Mouse (Mus musculus) leukemia stem cell, adult 10-12 weeks (primary cell): ENCODE measurements around the gene Olfr1317. TPM values are rescaled to one million over a fixed set of nuclear protein-coding genes. Genes with fewer than 3 reads are reported as not detected.

Source experiments
- polyA plus RNA-seq: library from polyadenylated mRNA; stranded (reverse); fragments of >175 nt; gene quantifications from 2 replicates; pipeline ENCODE4 v1.2.3, GENCODE M21; 2012; ENCODE audit warnings: low replicate concordance

Olfr1317 gene
- polyA plus RNA-seq = not detected in 2 replicates

GRCm38 (mm10) chr2:112140029-112140428, at the start of gene Olfr1317:
Gene Olfr1317 (plus strand): TSS chr2:112140329.

GRCm38 (mm10) chr2:112096681-112097080, 43.4 kb upstream of the Olfr1317 start, which contains the start of gene Olfr1314:
Gene Olfr1314 (minus strand): TSS chr2:112096781.

GRCm38 (mm10) chr2:112115340-112115739, 24.8 kb upstream of the Olfr1317 start, which contains the start of gene Olfr1315-ps1:
Gene Olfr1315-ps1 (minus strand): TSS chr2:112115440.

GRCm38 (mm10) chr2:112134877-112135276, 5.3 kb upstream of the Olfr1317 start, which contains the start of gene Olfr1316:
Gene Olfr1316 (minus strand): TSS chr2:112134977.

GRCm38 (mm10) chr2:112153898-112154297, 13.8 kb downstream of the Olfr1317 start, which contains the start of gene Olfr1318:
Gene Olfr1318 (plus strand): TSS chr2:112154198.

Other genes starting within 250 kb of the Olfr1317 start
- not detected in 2 replicates for gene Olfr1306, start 224.1 kb upstream of the Olfr1317 start, polyA plus RNA-seq
- 0.01 TPM in 1 of 2 replicates, not detected in the other for gene Olfr1307, start 190.9 kb upstream of the Olfr1317 start, polyA plus RNA-seq
- gene Olfr1308, start 175.4 kb upstream of the Olfr1317 start, polyA plus RNA-seq = not detected in 2 replicates
- gene Olfr1309, start 150.0 kb upstream of the Olfr1317 start, polyA plus RNA-seq = not detected in 2 replicates
- not detected in 2 replicates for gene Olfr1310, start 127.6 kb upstream of the Olfr1317 start, polyA plus RNA-seq
- gene Olfr1311, start 115.9 kb upstream of the Olfr1317 start, polyA plus RNA-seq = not detected in 2 replicates
- 0.03 TPM in 1 of 2 replicates, not detected in the other for gene Olfr1312, start 90.1 kb upstream of the Olfr1317 start, polyA plus RNA-seq
- not detected in 2 replicates for gene Olfr1313, start 62.5 kb upstream of the Olfr1317 start, polyA plus RNA-seq
- not detected in 2 replicates for gene Olfr1314, start 43.5 kb upstream of the Olfr1317 start, polyA plus RNA-seq
- not detected in 2 replicates for gene Olfr1315-ps1, start 24.9 kb upstream of the Olfr1317 start, polyA plus RNA-seq
- not detected in 2 replicates for gene Olfr1316, start 5.4 kb upstream of the Olfr1317 start, polyA plus RNA-seq
- gene Olfr1318, start 13.9 kb downstream of the Olfr1317 start, polyA plus RNA-seq = not detected in 2 replicates
- gene Lpcat4, start 99.1 kb downstream of the Olfr1317 start, polyA plus RNA-seq = 32.0 and 38.3 TPM in 2 replicates
- gene Nutm1, start 119.0 kb downstream of the Olfr1317 start, polyA plus RNA-seq = not detected in 2 replicates
- gene Nop10, start 121.6 kb downstream of the Olfr1317 start, polyA plus RNA-seq = 71.1 and 91.1 TPM in 2 replicates
- gene Slc12a6, start 125.5 kb downstream of the Olfr1317 start, polyA plus RNA-seq = 7.6 and 8.0 TPM in 2 replicates
- gene Gm21985, start 126.0 kb downstream of the Olfr1317 start, polyA plus RNA-seq = not detected in 2 replicates
- gene Emc4, start 227.7 kb downstream of the Olfr1317 start, polyA plus RNA-seq = 17.6 and 36.6 TPM in 2 replicates
- 1.7 and 2.7 TPM in 2 replicates for gene Katnbl1, start 238.9 kb downstream of the Olfr1317 start, polyA plus RNA-seq